Mouse (Mus musculus) layer of hippocampus, adult 11-12 months (tissue): ENCODE measurements at regions not wholly inside any gene's neighbourhood (a gene's known extent, or its start where the extent isn't known, plus 50 kb on each side); places are given as distances from the start of the nearest gene placed in this dataset.
A peak's percentile ranks its signal among the peaks of the same experiment; 100 is the strongest.

Experiments
- DNase-seq: peaks from one replicate; pipeline ENCODE4 v3.0.0; 2022; ENCODE audit warnings: low spot score

GRCm38 (mm10) chr15:62284606-62285531 lies 1362.1 kb upstream of the A1bg start:
- no peak for DNase-seq

DNA sequence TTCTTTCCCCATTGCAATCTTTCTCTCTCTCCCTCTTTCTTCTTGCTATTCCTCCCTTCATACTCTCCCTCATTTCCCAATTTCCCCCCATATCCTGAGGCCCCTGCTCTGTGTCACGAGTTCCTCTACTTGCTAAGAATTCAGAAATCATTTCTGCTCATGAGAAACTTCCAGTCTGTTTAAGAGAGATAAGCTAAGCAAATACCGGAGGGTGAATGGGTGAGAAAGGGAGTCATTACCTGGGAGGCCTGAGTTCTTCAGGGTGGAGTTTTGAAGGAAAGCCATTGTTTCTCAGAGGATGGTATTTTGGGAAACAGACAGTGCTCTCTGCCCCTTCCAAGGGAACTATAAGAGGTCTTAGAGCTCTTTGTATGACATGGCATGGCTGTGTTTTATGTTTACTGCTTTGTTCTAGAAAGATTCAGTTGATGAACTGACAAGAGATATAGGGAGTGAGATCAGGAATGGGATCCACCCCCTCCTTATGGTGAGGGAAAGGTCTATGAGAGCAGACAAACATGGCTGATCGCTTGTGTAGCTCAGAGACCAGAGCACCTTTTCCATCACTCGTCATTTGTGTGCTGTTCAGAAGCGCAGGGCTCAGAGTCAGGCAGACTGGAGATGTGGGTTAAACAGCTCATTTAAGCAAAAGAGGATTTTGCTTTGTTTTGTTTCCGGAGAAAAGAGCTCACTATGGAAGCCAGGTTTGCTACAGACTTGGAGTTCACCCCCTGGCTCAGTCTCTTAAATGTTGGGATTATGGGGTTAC lies 1361.0 kb upstream of the A1bg start:
- DNase-seq, result no peak

DNA sequence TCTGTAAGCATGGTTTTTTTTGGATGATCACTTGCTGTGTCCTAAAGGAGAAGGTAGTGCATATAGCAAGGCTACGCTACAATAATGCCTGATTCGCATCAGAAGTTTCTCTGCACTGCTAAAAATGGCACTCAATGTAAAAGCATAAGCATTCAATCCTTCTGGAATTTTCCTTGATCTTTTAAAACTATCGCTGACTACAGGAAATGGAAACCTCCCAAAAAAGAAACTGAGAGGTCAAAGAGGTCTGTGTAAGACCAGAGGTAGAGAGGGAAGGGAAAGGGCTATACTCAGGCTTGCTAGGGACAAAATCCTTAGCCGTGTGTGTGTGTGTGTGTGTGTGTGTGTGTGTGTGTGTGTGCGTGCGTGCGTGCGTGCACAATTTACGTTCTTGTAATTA lies 1359.8 kb upstream of the A1bg start:
- DNase-seq, result no peak

GRCm38 (mm10) chr15:62282116-62282515 lies 1359.3 kb upstream of the A1bg start:
- no peak for DNase-seq

DNA sequence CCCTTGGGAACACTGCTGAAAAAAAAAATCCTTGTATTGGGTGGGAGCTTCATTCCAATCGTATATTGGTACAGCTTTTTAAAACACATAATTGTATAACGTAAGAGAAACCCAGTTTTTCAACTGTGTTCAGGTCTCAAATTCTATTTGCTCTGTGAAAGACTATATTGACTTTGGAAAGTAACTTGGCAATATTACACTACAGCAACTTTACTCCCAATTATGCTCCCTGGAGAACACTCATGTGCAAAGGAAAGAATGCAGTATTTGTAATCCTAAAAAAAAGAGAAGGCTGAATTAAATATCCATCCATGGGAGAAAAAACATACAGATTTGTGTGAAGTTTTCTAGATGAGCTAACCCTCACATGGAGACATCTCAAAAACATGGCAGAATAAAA lies 1356.7 kb upstream of the A1bg start:
- DNase-seq, result no peak

GRCm38 (mm10) chr15:62274818-62275217 lies 1352.0 kb upstream of the A1bg start:
- DNase-seq, result no peak

DNA sequence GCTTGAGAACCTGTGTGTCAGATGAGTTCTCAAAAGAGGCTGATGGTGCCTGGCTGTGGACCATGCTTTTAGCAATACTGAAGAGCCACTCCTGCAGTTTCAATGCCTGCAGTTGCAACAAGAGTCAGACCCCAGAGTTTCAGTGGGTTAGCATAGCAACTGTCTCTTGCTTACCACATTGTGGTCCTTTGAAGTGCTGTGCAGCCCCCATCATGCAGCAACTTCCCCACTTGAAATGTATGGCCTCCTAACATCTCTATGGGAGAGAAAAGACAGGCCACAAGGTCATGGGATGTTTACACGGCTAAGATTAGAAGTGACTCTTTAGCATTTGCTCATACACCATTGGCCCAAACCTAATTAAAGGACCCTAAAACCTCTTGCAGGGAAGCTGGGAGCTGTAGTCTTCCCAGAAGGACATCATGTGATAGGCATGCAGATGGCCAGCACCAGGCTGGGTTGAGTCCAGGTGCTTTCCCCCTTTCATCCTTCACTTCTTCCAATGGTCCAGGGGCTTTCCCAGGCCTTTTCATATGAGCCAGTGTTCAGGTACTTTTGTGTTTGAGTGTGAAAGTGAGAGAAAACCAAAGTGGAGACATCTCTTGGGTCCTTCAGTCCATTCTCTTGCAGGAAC lies 1351.2 kb upstream of the A1bg start:
- DNase-seq, result no peak

- DNase-seq, result no peak
These were observed 1349.9 kb upstream of the A1bg start for GRCm38 (mm10) chr15:62272755-62273154.

DNA sequence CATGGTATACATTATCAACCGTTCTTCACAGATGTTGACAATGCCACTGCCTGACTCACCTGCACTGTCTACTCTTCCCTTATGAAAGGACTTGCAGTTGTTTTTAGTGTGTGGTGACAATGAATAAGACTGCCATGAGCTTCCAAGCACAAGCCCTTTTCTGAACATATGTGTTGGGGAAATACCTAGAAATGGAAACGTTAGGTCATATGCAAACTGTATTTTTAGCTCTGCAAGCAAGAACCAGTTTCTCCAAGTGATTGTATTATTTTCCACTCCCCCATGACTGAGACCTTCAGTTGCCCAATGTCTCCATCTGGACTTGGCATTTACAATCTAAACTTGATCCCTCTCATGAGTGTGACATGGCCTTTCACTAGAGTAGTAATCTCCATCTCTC lies 1348.6 kb upstream of the A1bg start:
- no peak for DNase-seq

GRCm38 (mm10) chr15:62268189-62268588 lies 1345.4 kb upstream of the A1bg start:
- DNase-seq, result no peak

DNA sequence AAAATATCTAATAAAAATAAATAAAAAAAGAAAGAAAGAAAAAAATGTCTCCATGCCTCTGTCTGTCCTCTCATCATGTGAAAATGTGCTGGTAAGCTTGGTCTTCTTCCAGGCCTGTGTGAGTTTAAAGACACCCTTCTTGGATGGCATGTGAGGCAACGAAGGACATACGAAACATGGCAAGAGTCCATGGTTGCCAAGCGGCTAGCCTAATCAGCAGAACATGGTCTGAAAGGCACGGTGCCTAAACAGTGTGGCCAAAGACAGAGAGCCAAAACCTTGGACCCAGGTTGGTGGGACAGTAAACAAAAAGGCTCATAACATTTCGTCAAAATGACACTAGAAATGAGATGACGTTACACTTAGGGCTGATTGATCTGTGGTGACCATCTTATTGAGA lies 1344.7 kb upstream of the A1bg start:
- no peak for DNase-seq

DNA sequence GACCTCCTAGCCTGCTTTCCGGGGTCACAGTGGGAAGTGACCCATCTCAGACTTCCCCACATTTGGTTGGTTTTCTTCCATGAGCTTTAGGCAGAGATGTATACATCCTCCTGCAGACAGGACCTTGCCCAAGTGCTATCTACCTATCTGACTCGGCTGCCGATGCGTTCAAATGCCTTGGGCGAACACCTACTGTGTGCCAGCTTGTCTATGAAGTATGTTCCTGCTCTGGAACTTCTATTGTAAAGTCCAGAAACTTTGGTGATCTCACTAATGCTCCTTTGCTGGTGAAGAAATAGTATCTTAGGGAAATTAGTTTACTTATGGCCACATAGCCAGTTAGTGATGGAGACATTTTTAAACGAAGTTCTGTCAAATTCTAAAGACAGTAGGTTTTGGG lies 1343.2 kb upstream of the A1bg start:
- no peak for DNase-seq

GRCm38 (mm10) chr15:62265484-62265937 lies 1342.7 kb upstream of the A1bg start:
- DNase-seq, result no peak

GRCm38 (mm10) chr15:62264966-62265365 lies 1342.2 kb upstream of the A1bg start:
- no peak for DNase-seq

GRCm38 (mm10) chr15:62264183-62264582 lies 1341.4 kb upstream of the A1bg start:
- DNase-seq, result no peak

DNA sequence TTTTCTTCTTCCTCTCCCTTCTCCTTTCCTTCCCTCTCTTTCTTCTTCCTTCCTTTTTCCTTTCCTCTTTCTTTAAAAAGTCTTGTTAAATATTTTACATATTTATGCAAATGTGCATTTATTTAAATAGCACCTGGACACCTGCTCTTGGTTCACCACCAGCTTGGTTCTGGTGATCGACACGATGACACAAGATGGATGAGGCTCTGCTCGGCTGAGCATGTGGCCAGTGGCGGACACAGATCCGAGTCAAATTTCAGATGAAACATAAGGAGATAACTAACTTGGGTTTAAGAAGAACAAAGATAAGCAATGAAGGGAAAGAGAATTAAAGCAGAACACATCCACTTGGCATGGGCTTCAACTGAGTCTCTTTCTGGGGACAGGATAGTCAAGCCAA lies 1339.7 kb upstream of the A1bg start:
- no peak for DNase-seq

DNA sequence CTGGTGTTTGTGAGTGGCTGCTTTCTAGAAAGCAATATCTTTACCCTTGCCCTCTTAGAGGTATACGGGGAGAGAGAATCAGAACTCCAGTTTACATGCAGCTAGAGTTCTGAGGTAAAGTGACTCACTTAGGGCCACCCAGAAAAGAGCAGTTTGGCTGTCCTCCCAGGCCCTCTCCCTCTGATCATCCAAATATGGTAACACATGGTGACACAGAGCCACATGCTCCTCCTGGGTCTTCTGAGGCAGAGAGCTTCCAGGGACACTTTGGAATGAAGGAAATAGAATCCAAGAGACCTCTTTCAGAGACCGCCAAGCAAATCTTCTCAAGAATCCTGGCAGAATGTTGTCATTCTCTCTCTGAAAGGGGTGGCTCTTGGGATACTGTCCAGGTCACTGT lies 1338.7 kb upstream of the A1bg start:
- DNase-seq, result no peak

GRCm38 (mm10) chr15:62258611-62259010 lies 1335.8 kb upstream of the A1bg start:
- no peak for DNase-seq

- peak; percentile 36 for DNase-seq
These were observed 1335.1 kb upstream of the A1bg start for GRCm38 (mm10) chr15:62257955-62258354.

GRCm38 (mm10) chr15:62257110-62257667 lies 1334.4 kb upstream of the A1bg start:
- no peak for DNase-seq

DNA sequence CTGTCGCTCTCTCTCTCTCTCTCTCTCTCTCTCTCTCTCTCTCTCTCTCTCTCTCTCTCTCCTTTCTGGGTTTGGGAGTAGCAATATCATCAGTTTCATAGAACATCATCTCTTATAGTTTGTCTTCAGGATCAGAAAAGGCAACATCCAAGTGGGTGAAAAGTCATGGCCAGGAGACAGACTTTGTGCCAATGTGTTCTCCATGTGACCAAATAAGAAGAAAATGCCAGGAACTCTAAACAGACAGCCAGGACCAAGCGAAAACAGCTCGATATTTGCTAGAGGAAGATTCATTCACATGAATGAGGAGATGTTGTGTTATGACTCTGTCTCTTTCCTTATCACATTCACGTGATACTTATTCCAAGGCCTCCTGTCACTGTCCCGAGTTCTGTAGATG lies 1332.8 kb upstream of the A1bg start:
- no peak for DNase-seq

DNA sequence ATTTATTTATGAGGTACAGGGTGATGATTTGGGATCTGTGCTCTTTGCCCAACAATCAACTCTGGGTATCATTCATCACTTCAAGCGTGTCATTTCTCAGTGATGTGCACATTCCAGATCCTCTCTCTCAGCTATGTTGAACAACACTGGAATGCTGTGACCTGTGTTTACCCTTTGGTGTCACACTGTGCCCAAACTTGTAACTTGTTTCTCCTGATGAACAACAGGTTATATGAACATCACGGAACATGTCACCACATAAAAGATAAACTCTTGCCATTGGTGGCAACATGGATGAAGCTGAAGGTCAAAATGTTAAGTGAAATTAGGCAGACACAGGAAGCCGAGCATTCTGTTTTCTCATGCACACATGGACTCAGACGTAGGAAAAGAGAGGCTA lies 1330.9 kb upstream of the A1bg start:
- DNase-seq, result no peak
